23 mouse cellular contexts compared by ENCODE assay signal in the genomic region with DNA sequence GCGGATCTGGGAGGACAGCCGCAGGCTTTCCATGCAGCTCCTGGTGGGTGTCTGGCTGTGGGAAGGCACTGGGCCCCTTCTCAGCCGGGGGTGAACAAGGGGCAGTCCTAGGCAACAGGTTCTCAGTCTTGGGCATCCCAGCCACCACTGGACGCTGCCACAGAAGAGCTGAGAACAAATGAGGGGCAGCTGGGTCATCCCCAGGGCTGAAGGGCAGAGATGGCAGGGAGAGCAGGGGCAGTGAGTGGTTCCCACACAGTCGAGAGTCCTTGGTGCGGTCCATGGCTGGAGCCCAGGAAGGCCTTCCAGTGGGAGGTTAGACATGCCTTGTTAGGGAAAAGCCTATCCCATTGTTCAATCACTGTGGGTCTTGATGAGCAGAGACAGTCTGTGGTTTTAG.
DNase-seq lines count a peak whose midpoint lies in the region; ATAC-seq lines count a peak whose summit lies in the region.
"Had no signal": no experiment of that assay in that cellular context is flagged by ENCODE, and none has a peak within 500 bp of the region (broad histone marks: within the 10 kb centered on the region; RNA-seq: fewer than 3 reads in every experiment).

No protein-coding gene starts in this region.

- H3K4me1 ChIP-seq in kidney, embryonic 15.5 days: peaks cover 11% of the 10 kb centered on the region
- H3K4me1 ChIP-seq in embryonic facial prominence, embryonic 13.5 days: no peaks in the 10 kb centered on the region
- H3K4me1 ChIP-seq: limb, embryonic 10.5 days; midbrain, embryonic 15.5 days; neural tube, embryonic 12.5 days; stomach, embryonic 15.5 days had no signal

- no peaks in the 10 kb centered on the region for H3K9me3 ChIP-seq in kidney, embryonic 15.5 days (replicated peaks)
- H3K9me3 ChIP-seq in embryonic facial prominence, embryonic 13.5 days: no peaks in the 10 kb centered on the region
- H3K9me3 ChIP-seq: limb, embryonic 10.5 days; midbrain, embryonic 15.5 days; neural tube, embryonic 12.5 days; stomach, embryonic 15.5 days had no signal

- H3K4me2 ChIP-seq in kidney, embryonic 15.5 days: no peak overlapping the region
- H3K4me2 ChIP-seq in embryonic facial prominence, embryonic 13.5 days: no peak overlapping the region
- H3K4me2 ChIP-seq: heart, embryonic 11.5 days; midbrain, embryonic 15.5 days; neural tube, embryonic 12.5 days; stomach, embryonic 15.5 days had no signal

- no peaks in the 10 kb centered on the region for H3K36me3 ChIP-seq in kidney, embryonic 15.5 days
- H3K36me3 ChIP-seq in embryonic facial prominence, embryonic 13.5 days: no peaks in the 10 kb centered on the region
- H3K36me3 ChIP-seq: G1E; limb, embryonic 10.5 days; midbrain, embryonic 15.5 days; neural tube, embryonic 12.5 days; stomach, embryonic 15.5 days had no signal

- no peaks in the 10 kb centered on the region for H3K27me3 ChIP-seq in kidney, embryonic 15.5 days
- no peaks in the 10 kb centered on the region for H3K27me3 ChIP-seq in embryonic facial prominence, embryonic 13.5 days
- H3K27me3 ChIP-seq: CH12.LX; midbrain, embryonic 15.5 days; neural tube, embryonic 12.5 days; stomach, embryonic 15.5 days had no signal

- no peak overlapping the region for H3K4me3 ChIP-seq in kidney, embryonic 15.5 days (replicated peaks)
- no peak overlapping the region for H3K4me3 ChIP-seq in embryonic facial prominence, embryonic 13.5 days
- H3K4me3 ChIP-seq: limb, embryonic 10.5 days; midbrain, embryonic 15.5 days; neural tube, embryonic 12.5 days; stomach, embryonic 15.5 days had no signal

- peak overlapping the region; percentile 45; the same call in 1 of the 2 replicates for H3K27ac ChIP-seq in kidney, embryonic 15.5 days
- peak overlapping the region; percentile 28; the same call in 1 of the 2 replicates for H3K27ac ChIP-seq in embryonic facial prominence, embryonic 13.5 days
- H3K27ac ChIP-seq: limb, embryonic 10.5 days; macrophage; midbrain, embryonic 15.5 days; neural tube, embryonic 12.5 days; stomach, embryonic 15.5 days had no signal

- no peak overlapping the region for H3K9ac ChIP-seq in kidney, embryonic 15.5 days
- H3K9ac ChIP-seq in embryonic facial prominence, embryonic 13.5 days: no peak overlapping the region
- H3K9ac ChIP-seq: midbrain, embryonic 15.5 days; neural tube, embryonic 12.5 days; stomach, embryonic 15.5 days had no signal

- WGBS in kidney, embryonic 15.5 days: 69% methylated on average over 6 of the region's 6 CpGs
- 78% methylated on average over 6 of the region's 6 CpGs for WGBS in embryonic facial prominence, embryonic 13.5 days

- 0 out of 2 replicates have a peak, but pooled peaks have one; percentile 33 for ATAC-seq in kidney, embryonic 15.5 days (replicated peaks; ENCODE audit: low FRiP score)
- no peak for ATAC-seq in embryonic facial prominence, embryonic 13.5 days (ENCODE audit: insufficient number of reproducible peaks, insufficient read depth, low FRiP score, low TSS enrichment, low read depth)
- ATAC-seq: forebrain, embryonic 16.5 days; midbrain, embryonic 15.5 days had no signal

- no peak for DNase-seq in kidney, adult 11 months
- DNase-seq in Muller cell, postnatal 12 days (ENCODE audit: inconsistent ontology term): peak; percentile 70
- peak; percentile 19 for DNase-seq in adrenal gland, postnatal 10 days
- DNase-seq in liver: no peak
- no peak for DNase-seq in lung, postnatal 10 days
- DNase-seq: cerebellum, adult 18-20 months; cerebellum, postnatal 14 days; gastrocnemius, postnatal 14 days; heart, adult 11 months; kidney, adult 8-10 months; kidney, postnatal 4 days; thymus, adult 18-20 months had no signal

Comparison
In these comparisons a context has a peak if more than half of its experiments do, and no peak if none do; other contexts are left out.
1. DNase-seq: peak in Muller cell, postnatal 12 days (single experiment) and adrenal gland, postnatal 10 days (single experiment); none in kidney, adult 11 months (single experiment), liver (single experiment) and lung, postnatal 10 days (single experiment).